Mouse (Mus musculus): Measurements from ENCODE around the gene Castor2.

DNA sequence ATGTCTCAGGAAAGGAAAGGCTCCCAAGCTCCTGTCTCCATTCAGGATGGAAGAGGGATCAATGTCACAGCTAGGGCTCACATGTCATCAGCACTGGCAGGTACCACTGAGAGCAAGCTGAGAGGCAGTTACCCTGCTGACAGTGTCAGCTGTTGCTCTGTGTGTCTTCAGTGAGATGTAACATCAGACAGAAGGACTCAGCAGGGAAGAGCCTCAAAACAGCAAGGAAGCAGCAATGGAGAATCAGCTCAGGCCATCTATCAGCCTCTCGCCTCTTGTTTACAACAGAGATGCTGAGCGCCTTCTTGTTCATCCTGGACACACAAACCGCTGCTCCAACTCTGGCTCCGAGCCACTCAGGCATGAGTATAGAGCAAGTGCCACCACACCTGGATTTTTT, 45.0 kb upstream of the Castor2 start:
- TF ChIP-seq CHD1 (IDR thresholded peaks at IDR 0.05; ENCODE audit: low read depth, low read length) (no peak), POLR2A (IDR thresholded peaks at IDR 0.05; ENCODE audit: low read depth, low read length) (no peak), CTCF (conservative IDR thresholded peaks at IDR 0.05 in 1 of 2, IDR thresholded peaks at IDR 0.05 in 1 of 2; ENCODE audit: low read depth in 2 of 2, low read length in 2 of 2) (no peak), HCFC1 (IDR thresholded peaks at IDR 0.05; ENCODE audit: low read depth, low read length) (no peak), MXI1 (IDR thresholded peaks at IDR 0.05; ENCODE audit: low read depth, low read length) (no peak), EP300 (IDR thresholded peaks at IDR 0.05; ENCODE audit: low read length) (no peak), ZMIZ1 (IDR thresholded peaks at IDR 0.05; ENCODE audit: low read depth, low read length) (no peak), USF2 (conservative IDR thresholded peaks at IDR 0.05; ENCODE audit: low read depth, low read length) (no peak), MAX (IDR thresholded peaks at IDR 0.05; ENCODE audit: low read length) (no peak)
